Mouse (Mus musculus) midbrain, embryonic 11.5 days (tissue): ENCODE results near the gene Cd28. TPM values are rescaled to one million over a fixed set of nuclear protein-coding genes. Genes with fewer than 3 reads are reported as not detected.

Experiments
- ATAC-seq: fragments of 200-750 bp; cut with Nextera tagmentation; 2 replicates; pipeline ENCODE4 v1.8.0; 2017; ENCODE audit warnings: moderate TSS enrichment, moderate library complexity; ENCODE audit not compliant: low FRiP score
- DNase-seq: peaks from one replicate; pipeline ENCODE4 v3.0.0; 2015; ENCODE audit warnings: low spot score; ENCODE audit errors: missing footprints
- H3K27ac ChIP-seq: fragments of 300-500 bp; sonication (generic); 2 replicates; pipeline ENCODE4 v1.5.1; 2014; ENCODE audit warnings: low read depth, low read length
- H3K27me3 ChIP-seq: fragments of 300-500 bp; sonication (generic); 2 replicates; pipeline ENCODE4 v1.6.1; 2014; ENCODE audit warnings: mild to moderate bottlenecking, low read length, moderate library complexity, mixed read lengths; ENCODE audit not compliant: control insufficient read depth, insufficient read depth
- H3K36me3 ChIP-seq: fragments of 300-500 bp; sonication (generic); 2 replicates; pipeline ENCODE4 v1.6.1; 2014; ENCODE audit warnings: mild to moderate bottlenecking, low read length, moderate library complexity, mixed read lengths; ENCODE audit not compliant: control insufficient read depth, insufficient read depth
- H3K4me1 ChIP-seq: fragments of 300-500 bp; sonication (generic); 2 replicates; pipeline ENCODE4 v1.6.1; 2014; ENCODE audit warnings: low read length; ENCODE audit not compliant: control insufficient read depth, insufficient read depth
- H3K4me2 ChIP-seq: fragments of 300-500 bp; sonication (generic); 2 replicates; pipeline ENCODE4 v1.6.1; 2014; ENCODE audit warnings: mild to moderate bottlenecking, moderate library complexity
- H3K4me3 ChIP-seq: fragments of 300-500 bp; sonication (generic); 2 replicates; pipeline ENCODE4 v1.5.1; 2014; ENCODE audit warnings: low read depth, low read length
- H3K9ac ChIP-seq: fragments of 300-500 bp; sonication (generic); 2 replicates; pipeline ENCODE4 v1.6.1; 2014; ENCODE audit warnings: low read length
- H3K9me3 ChIP-seq: fragments of 300-500 bp; sonication (generic); 2 replicates; pipeline ENCODE4 v1.6.1; 2016; ENCODE audit warnings: low read length; ENCODE audit not compliant: control insufficient read depth
- WGBS: fragments of 180-500 bp; shearing (Covaris S2); extraction: QIAGEN DNeasy Blood & Tissue Kit; methylation state at CpG from one replicate; pipeline ENCODE4 v1.1.7; 2014; 5-methylcytosine and 5-hydroxymethylcytosine counted together
- polyA plus RNA-seq: library from polyadenylated mRNA; unstranded; fragments of >200 nt; fragmentation: Nextera tagmentation; extraction: Ambion mirVana; gene quantifications from 2 replicates; pipeline ENCODE4 v1.2.1, GENCODE M21; 2014

Cd28 gene
- polyA plus RNA-seq, 1 experiment from 2014 or later = 0.10 TPM

DNA sequence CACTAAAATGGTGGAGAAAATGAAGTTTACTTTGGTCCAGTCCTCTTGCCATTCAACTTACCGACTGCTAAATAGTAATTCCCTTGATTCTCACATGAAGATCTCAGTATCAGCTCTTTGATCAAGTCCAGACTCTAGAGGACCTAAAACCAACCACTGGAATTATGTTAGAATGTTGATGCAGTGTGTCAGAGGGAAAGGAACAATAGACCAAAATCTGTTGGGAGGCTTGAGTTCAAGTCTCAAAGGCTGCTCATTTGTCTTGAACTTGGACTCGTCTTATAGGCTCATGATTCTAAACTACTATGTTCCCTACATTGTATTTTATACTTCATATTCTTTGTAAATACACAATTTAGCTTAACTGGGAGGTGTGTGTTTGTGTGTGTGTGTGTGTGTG is 41.0 kb downstream of the Cd28 start:
- no peak overlapping the region for H3K27ac ChIP-seq

GRCm38 (mm10) chr1:60758226-60758625 is 41.6 kb downstream of the Cd28 start:
- Histone ChIP-seq H3K4me1 (no peaks in the 10 kb centered on the region), H3K9ac (no peak overlapping the region), H3K36me3 (no peaks in the 10 kb centered on the region), H3K9me3 (no peaks in the 10 kb centered on the region), H3K27ac (no peak overlapping the region), H3K27me3 (no peaks in the 10 kb centered on the region), H3K4me3 (no peak overlapping the region), H3K4me2 (no peak overlapping the region)
- 84% methylated on average over 1 of the region's 1 CpGs for WGBS
- no peak for DNase-seq
- ATAC-seq = no peak

More for the DNA sequence above, 41.0 kb downstream of the Cd28 start:
- ATAC-seq (no peak), DNase-seq (no peak)
- WGBS = 93% methylated on average over 2 of the region's 2 CpGs
- H3K4me3 ChIP-seq = no peak overlapping the region
- no peak overlapping the region for H3K4me2 ChIP-seq
- no peaks in the 10 kb centered on the region for H3K36me3 ChIP-seq
- H3K9me3 ChIP-seq = no peaks in the 10 kb centered on the region
- no peaks in the 10 kb centered on the region for H3K4me1 ChIP-seq
- no peaks in the 10 kb centered on the region for H3K27me3 ChIP-seq
- H3K9ac ChIP-seq = no peak overlapping the region

DNA sequence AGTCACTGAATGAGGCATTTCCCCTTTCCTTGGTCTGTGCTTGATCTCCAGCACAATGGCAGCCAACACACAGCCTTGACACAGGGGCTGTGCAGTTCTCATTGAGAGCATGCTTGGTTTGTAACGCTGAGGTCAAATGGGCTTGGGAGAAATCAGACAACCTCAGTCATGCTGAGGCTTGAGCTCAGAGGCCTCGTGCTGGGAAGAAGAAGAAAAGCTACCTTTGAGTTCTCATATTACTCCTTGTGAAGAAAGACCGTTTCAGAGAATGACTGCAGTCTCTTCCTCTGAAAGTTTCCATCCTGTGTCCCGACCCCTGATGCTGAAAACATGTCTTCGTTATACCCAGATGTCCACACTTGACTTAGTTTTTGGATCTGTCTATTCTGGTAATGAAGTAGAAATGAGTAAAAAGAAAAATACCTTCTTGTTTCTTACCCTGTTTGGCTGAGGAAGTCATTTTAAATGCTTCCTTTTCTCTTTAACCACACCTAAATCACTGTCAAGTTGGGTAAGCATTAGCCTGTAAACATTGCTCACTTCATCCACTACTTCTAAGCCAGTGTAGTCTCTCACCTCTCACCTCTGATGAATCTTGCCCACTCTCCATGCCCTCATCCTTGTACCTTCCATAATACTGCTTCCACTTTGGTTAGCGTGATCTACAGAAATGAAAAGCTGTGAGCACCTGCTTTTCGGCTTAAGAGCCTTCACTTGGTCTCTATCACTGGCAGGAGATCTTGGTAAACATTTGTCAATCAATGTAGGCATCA is 43.1 kb downstream of the Cd28 start:
- Histone ChIP-seq H3K4me2 (no peak overlapping the region), H3K9ac (no peak overlapping the region), H3K27me3 (no peaks in the 10 kb centered on the region), H3K9me3 (no peaks in the 10 kb centered on the region), H3K27ac (no peak overlapping the region), H3K36me3 (no peaks in the 10 kb centered on the region), H3K4me3 (no peak overlapping the region), H3K4me1 (no peaks in the 10 kb centered on the region)
- ATAC-seq = no peak
- DNase-seq = peak; percentile 85
- 69% methylated on average over 7 of the region's 7 CpGs for WGBS

DNA sequence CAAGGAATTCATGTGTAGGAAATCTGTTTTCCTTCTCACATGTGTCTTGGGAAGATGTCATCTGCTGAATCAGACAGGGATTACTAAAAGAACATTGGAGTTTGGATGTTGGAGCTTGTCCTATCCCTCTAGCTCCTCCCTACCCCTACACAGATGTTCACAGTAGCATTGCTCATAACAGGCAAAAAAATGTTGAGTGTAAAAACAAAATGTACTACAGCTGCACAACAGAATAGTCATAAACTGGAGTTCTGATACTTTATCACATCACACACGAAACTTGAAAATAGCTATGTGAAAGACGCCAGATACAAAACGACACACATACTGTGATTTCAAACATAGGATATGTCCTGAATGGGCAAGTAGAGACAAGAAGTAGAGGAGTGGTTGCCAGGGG is 43.9 kb downstream of the Cd28 start:
- DNase-seq (no peak), ATAC-seq (no peak)
- Histone ChIP-seq H3K36me3 (no peaks in the 10 kb centered on the region), H3K4me3 (no peak overlapping the region), H3K9ac (no peak overlapping the region), H3K4me2 (no peak overlapping the region), H3K27ac (no peak overlapping the region), H3K4me1 (no peaks in the 10 kb centered on the region), H3K27me3 (no peaks in the 10 kb centered on the region), H3K9me3 (no peaks in the 10 kb centered on the region)
- 90% methylated on average over 3 of the region's 3 CpGs for WGBS

GRCm38 (mm10) chr1:60761528-60762171 is 45.0 kb downstream of the Cd28 start:
- Histone ChIP-seq H3K4me3 (no peak overlapping the region), H3K9ac (no peak overlapping the region), H3K27ac (no peak overlapping the region), H3K4me1 (no peaks in the 10 kb centered on the region), H3K27me3 (no peaks in the 10 kb centered on the region), H3K4me2 (no peak overlapping the region), H3K9me3 (no peaks in the 10 kb centered on the region), H3K36me3 (no peaks in the 10 kb centered on the region)
- 93% methylated on average over 3 of the region's 3 CpGs for WGBS
- DNase-seq (no peak), ATAC-seq (no peak)

DNA sequence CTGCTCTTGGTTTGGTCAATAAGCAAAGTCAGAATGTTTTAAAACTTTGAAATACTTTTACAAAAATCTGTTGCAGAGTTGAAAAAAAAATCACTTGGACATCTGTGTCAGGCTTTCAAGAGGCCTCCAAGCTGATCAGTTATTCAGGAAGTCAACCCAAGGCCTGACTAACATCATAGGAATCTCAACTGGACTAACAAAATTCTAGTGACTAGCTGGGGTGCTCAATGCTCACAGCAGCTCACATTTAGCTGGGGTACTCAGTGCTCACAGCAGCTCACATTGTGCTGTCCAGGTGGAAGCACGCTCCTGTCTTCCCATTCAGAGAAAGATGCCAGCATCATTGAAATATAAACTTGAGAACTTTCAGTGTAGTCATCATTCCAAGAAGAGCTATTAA is 45.9 kb downstream of the Cd28 start:
- Histone ChIP-seq H3K9ac (no peak overlapping the region), H3K4me1 (no peaks in the 10 kb centered on the region), H3K9me3 (no peaks in the 10 kb centered on the region), H3K4me3 (no peak overlapping the region), H3K36me3 (no peaks in the 10 kb centered on the region), H3K4me2 (no peak overlapping the region), H3K27me3 (no peaks in the 10 kb centered on the region), H3K27ac (no peak overlapping the region)
- DNase-seq (no peak), ATAC-seq (no peak)
- 97% methylated on average over 1 of the region's 1 CpGs for WGBS

DNA sequence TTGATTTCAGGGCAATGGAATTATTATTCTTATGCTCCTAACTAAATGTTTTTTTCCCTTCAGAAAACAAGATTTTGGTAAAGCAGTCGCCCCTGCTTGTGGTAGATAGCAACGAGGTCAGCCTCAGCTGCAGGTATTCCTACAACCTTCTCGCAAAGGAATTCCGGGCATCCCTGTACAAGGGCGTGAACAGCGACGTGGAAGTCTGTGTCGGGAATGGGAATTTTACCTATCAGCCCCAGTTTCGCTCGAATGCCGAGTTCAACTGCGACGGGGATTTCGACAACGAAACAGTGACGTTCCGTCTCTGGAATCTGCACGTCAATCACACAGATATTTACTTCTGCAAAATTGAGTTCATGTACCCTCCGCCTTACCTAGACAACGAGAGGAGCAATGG is 46.3 kb downstream of the Cd28 start:
- DNase-seq (no peak), ATAC-seq (no peak)
- no peaks in the 10 kb centered on the region for H3K36me3 ChIP-seq
- H3K4me1 ChIP-seq = no peaks in the 10 kb centered on the region
- no peaks in the 10 kb centered on the region for H3K27me3 ChIP-seq
- 89% methylated on average over 20 of the region's 20 CpGs for WGBS
- no peaks in the 10 kb centered on the region for H3K9me3 ChIP-seq
- no peak overlapping the region for H3K4me3 ChIP-seq
- no peak overlapping the region for H3K4me2 ChIP-seq
- no peak overlapping the region for H3K27ac ChIP-seq
- H3K9ac ChIP-seq = no peak overlapping the region

DNA sequence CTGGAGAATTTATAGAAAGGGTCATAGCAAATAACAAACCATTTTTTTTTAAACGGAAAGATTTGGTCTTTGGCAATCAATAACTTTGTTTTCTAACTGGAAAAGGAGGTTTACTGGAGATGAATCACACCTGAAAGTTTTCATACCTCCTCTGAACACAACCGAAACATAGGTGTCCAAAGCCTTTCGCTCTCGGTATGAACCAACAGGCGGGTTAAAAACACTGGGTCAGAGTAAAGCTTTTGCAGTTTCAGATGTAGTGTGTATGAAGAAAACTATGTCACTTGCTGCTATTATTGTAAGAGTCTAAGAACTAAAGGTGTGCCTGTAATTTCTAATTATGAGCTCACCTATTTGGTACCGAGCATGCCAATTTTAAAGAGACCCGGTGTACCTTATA is 55.2 kb downstream of the Cd28 start:
- DNase-seq (no peak), ATAC-seq (no peak)
- no peaks in the 10 kb centered on the region for H3K4me1 ChIP-seq
- no peak overlapping the region for H3K9ac ChIP-seq
- 94% methylated on average over 7 of the region's 7 CpGs for WGBS
- no peak overlapping the region for H3K4me3 ChIP-seq
- H3K27me3 ChIP-seq = no peaks in the 10 kb centered on the region
- no peaks in the 10 kb centered on the region for H3K9me3 ChIP-seq
- H3K36me3 ChIP-seq = no peaks in the 10 kb centered on the region
- H3K27ac ChIP-seq = no peak overlapping the region
- H3K4me2 ChIP-seq = no peak overlapping the region

DNA sequence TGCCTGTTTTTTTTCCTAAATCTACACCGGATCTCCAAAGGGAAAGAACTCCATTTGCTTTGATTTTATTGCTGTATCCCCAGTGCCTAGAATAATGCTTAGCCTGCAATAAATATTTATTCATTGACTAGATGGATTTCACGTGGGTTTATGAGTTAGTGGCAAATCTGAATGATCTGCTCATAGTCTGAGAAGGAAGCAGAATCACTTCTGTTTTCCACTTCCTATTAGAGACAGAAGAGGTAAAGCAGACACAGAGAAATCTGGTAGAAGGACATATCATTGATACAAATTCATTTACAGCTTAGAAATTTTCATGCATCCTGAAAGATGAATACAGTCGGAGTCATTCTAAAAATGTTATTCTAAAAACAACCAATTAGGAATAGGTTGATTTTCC is 56.6 kb downstream of the Cd28 start:
- WGBS = 91% methylated on average over 3 of the region's 3 CpGs
- Histone ChIP-seq H3K27me3 (no peaks in the 10 kb centered on the region), H3K27ac (no peak overlapping the region), H3K9ac (no peak overlapping the region), H3K4me2 (no peak overlapping the region), H3K36me3 (no peaks in the 10 kb centered on the region), H3K9me3 (no peaks in the 10 kb centered on the region), H3K4me3 (no peak overlapping the region), H3K4me1 (no peaks in the 10 kb centered on the region)
- no peak for ATAC-seq
- no peak for DNase-seq
